Mouse (Mus musculus): Measurements from ENCODE around the gene Mlf2.
A peak's percentile ranks its signal among the peaks of the same experiment; 100 is the strongest.
"Not testable (repeated sequence)": the region's sequence is repeated elsewhere in the genome, so short reads cannot be mapped to it uniquely, and the experiment has no call there.

Gene Mlf2

DNA sequence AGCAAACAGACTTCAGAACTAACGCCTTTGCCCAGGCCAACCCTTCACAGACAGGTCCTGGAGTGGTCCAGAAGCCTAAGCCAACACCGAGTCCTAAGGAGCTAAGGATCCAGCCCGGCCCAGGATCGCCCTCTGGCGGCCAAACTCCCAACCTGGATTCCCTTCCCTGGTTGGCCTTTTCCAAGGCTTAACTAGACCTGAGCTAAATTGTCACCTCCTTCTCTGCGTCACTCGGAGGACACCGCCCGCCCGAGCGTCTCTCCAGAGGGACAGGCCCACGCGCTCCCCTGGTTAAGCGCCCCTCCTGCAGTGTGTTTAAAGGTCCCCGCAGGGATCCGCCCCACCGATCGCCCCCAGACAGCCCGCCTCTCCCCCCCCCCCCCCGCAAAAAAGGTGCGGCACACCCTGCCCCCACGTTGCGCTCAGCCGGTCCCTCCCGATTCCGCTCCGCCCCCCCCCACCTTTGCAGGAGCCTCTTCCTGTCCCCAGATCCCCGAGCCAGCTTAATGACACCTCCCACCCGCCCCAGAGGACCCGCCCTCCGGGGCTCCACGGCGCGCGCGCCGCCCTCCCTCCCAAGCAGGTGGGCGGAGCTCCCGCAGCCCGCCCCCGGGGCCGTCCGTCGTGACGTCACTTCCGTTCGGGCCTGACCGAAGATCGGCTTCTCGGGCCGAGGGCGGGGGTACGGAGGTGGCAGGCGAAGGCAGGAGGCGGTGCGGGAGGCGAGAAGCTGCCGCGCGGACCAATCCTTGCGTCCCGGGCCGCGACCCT, at the start of gene Mlf2:
Mlf2 (plus strand) TSS at position 633 of the 771 bp plus-strand sequence.
- peak; percentile 96 for DNase-seq (ENCODE audit: low spot score)

DNA sequence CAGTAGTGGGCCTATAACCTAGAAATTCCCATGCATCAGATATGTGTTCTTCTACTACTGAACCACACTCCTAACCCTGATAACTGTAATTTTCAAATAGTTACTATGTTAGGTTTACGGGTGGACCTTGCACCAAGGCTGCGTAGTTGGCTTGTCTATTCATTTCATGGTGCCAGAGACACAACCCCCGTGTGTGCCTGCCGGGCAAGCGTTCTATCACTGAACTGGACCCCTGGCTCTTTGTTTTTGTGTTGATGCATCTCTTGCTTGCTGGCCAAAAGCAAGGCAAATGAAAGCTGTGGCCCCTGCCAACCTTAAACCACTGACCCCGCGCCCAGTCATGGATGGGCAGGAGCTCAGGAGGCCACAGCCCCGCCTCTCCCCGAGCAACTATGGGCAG, 49.4 kb upstream of the Mlf2 start:
- no peak for DNase-seq (ENCODE audit: low spot score)

DNA sequence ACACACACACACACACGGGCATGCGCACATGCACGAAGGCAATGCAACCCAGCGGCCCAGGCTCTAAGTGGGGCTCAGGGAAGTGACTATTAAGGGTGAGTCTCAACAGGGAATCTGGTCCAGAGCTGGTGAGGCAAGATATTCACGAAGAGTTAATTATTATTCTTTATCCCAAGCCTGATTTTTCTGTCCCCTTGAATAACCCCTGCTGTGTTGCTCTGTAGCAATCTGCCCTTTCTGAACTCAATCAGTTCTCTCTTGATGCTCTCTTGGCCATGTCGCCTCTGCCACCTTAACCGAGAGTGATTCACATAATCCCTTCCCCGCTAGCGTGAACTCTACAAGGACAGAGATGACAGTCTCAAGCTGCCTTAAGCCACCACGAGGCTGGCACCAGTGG, 47.8 kb upstream of the Mlf2 start:
- no peak for DNase-seq (ENCODE audit: low spot score)

DNA sequence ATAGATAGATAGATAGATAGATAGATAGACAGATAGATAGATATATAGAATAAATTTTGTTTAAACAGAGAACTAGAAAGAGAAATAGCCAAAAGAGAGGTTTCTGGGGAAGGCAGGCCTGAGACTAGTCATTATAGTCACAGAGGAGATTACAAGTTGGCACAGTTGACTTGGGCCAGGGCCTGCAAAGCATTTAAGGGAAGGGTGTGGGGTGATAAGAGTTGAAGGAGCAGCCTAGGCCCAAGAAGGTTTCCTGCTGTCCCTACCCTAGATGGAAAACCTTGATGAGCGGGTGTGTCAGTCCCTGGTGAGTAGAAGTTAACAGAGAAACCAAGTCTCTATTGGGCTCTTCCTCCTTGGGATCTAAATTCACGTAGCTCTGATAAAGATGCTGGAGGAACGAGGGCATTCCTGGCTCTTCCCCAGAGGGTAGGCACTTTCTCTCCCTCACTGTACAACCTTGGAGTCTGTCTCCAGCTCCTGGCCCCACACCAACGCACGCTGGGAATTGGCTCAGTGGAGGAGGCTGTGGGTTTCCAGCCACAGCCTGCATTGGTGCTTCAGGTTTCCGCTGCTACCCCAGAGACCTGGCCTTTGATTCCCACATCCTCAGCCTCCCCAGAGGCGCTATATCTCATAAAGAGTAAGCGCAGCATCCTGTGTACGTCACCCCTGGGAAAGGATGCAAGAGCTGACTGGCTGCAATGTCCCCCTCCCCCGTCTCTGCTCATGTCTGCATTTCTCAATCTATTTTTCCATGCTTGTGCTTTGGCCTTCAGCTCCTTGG, 46.3 kb upstream of the Mlf2 start:
- no peak for DNase-seq (ENCODE audit: low spot score)

DNA sequence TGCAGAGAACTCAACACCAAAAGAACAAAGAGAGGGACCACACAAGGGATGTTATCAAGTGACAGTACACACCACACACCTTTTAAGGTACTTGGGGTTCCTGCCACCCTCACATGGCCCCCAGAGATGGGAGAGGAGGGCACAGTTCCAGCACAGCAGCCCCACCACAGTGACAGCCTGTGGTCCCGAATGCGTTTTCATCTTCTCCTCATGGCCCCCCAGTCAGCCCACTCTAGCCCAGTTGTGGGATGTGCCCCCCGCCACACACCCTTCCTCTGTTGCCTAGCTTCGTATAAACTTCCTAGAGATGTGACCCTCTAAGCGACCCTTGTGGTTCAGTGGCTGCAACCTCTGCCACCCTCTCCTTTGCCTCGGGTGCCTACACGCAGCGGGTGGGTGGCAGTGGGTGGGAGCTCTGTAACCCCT, 45.2 kb upstream of the Mlf2 start:
- DNase-seq (ENCODE audit: low spot score), result no peak

DNA sequence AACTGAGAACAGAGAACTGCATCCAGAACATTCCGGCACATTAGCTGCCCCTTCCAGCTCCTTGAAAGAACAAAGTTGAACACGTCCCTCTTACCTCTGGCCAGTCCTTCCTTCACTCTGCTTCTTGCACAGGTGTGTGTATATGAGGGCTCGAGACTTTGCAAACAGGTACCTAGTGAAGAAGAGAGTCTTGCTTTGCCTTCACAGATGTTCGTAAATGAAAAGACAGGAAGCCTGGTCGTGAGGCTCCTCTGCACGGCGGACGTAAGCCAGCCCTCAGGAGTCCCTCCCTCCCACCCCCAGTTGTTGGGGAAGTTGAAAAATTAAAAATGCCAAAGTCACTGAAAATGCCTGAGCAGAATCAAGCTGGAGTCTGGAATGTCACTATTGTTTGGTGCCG, 43.2 kb upstream of the Mlf2 start, which contains the start of gene Cd4:
Cd4 (minus strand) TSS at position 236 of the 400 bp plus-strand sequence.
- no peak for DNase-seq (ENCODE audit: low spot score)

DNA sequence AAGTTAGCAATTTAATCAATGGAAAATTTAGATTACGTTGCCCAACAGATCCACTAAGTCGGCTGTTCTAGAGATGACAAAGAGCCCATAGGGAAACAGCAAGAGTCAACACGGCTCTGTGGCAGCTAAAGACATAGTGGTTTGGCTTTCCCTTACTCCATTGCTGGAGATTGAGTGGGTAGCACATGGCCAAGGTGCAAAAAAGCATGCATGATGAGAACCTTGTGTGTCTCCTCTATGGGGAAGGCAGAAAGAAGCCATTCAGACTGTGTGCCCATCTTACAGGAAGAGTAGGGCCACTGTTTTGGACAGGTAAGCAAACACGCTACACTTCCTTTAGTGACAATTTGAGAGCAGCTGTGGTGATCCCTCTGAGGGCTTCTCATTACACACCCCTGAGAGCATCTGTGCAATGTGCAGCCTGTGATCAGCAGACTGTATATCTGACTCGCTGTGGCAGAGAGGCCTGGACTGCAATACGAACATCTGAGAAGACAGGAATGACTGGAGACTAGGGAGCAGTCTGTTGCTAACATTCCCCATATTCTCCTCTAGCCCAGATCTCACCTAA, 42.5 kb upstream of the Mlf2 start:
- DNase-seq (ENCODE audit: low spot score), result no peak

DNA sequence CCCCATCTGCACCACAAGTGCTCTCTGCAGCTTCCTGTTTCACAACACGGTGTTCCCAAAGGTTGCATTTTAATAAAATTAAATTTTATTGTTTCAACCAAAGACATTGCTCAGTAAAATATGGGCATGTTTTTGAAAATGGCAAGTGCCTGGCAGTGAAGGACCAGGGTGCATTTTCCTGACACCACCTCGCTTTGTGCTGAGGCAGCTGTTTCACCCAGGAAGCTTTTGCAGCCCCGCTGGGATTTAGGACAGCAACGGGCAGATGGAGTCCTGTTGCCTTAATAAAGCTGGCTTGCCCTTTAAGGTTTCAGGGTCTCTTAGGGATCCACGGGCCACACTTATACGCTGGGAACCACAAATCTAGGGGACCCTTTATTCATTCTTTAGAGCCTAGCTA, 40.2 kb upstream of the Mlf2 start:
- no peak for DNase-seq (ENCODE audit: low spot score)

DNA sequence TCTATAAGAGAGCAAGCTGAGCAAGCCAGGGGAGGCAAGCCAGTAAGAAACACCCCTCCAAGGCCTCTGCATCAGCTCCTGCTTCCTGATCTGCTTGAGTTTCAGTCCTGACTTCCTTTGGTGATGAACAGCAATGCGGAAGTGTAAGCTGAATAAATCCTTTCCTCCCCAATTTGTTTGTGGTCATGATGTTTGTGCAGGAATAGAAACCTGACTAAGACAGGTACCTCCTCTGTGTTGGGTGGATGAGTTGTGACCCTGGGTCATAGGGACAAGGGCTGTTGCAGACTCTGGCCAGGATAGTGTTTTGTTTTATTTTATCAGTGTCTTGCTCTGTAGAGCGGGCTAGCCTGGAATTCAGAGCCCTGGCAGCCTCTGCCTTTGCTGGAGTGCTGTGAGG, 37.1 kb upstream of the Mlf2 start:
- not testable (repeated sequence) for DNase-seq (ENCODE audit: low spot score)

DNA sequence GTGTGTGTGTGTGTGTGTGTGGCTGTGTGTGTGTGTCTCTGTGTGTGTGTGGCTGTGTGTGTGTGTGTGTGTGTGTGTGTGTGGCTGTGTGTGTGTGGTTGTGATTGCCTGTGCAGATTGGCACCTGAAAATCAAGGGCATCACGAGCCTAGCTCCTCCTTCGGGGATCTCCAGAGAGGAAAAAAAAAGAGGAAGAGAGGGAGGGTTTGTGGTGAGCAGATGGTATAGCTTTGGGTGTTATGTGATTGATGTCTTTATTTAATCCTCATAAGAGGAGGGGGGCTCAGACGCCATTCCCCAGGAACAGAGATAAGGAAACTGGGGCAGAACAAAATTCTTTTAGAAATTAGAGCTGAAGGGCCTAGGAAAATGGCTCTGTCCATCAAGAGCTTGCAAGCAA, 32.8 kb upstream of the Mlf2 start:
- no peak for DNase-seq (ENCODE audit: low spot score)

DNA sequence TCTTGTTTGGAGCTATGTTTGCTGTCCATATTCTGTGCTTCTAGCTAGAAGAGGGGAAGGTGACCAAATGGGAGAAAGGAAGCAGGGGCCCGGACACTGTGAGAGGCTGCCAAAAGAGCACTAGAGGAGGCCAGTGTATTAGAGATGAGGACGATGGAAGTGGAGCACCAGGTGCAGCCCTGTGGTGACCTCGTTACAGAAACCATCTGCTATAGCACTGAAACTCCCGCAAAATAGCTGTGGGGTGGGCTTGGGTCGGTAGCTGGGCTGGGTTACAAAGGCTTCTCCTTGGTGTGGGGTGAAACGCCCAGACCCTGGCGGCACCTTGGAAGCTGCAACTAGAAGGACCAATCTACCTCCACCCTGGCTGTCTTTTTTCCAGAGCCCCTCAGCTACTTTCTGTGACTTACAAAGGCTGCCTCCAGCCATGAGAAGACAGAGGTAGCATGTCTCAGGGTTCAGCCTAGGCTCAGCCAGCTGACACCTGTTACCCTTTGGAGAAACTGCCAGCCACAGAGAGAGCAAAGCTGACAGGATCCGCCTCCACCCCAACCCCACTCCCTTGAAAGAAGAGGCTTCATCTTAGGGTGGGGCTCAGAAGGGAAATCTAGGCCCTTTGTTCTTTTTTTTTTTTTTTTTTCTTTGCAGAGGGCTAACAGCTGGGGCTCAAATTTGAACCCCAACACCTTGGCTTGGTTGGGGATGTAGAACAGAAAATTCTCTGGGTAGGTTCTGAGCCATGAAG, 31.0 kb upstream of the Mlf2 start:
- DNase-seq (ENCODE audit: low spot score), result no peak

DNA sequence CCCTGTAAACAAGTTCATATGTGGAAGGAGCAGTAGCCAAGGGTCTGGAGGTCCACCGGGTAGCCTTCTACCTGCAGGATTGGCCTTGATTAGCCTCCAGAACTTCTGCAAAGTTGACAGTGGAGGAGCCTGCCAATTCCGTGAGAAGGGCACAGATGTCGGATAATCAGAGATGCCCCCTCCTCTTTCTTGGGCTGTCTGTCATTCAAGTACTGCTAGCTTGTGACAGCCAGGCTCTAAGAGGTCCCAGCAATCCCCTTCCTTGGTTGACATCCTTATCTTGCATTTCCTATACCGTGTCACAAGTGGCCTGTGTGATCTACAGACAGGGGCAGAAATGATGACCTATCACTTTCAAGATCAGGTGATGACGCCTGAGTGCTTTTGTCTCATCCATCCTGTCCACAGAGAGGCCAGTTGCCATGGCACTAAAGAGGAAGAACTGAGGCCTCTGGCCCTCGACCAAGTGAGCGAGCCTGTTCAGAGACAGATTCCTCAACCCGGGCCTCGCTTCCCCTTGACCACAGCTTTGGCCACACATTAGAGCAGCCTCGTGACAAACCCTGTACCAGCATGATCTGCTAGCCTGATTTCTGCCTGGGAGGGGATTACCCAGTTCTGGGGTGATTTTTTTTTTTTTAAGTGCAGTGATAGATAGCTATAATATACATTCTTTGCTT, 30.2 kb upstream of the Mlf2 start:
- DNase-seq (ENCODE audit: low spot score), result no peak

DNA sequence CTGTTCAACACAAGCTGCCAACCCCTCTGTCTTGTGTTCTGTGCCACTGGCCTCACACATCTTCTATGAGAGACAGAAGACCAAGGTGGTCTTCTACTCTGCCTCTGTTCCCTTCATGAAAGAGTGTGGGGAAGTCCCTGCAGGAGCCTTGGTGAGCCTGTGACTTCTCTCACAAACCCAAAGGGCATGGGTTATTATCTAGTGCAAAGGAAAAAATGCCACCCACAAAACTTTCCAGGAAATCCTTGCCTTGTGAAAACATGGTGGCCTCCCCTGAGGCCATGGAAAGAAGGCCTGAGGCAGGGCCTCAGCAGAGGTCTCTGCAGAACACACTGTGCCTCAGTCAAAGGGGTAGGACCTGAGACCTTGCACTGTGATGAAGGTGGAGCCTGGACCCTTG, 29.3 kb upstream of the Mlf2 start:
- no peak for DNase-seq (ENCODE audit: low spot score)

DNA sequence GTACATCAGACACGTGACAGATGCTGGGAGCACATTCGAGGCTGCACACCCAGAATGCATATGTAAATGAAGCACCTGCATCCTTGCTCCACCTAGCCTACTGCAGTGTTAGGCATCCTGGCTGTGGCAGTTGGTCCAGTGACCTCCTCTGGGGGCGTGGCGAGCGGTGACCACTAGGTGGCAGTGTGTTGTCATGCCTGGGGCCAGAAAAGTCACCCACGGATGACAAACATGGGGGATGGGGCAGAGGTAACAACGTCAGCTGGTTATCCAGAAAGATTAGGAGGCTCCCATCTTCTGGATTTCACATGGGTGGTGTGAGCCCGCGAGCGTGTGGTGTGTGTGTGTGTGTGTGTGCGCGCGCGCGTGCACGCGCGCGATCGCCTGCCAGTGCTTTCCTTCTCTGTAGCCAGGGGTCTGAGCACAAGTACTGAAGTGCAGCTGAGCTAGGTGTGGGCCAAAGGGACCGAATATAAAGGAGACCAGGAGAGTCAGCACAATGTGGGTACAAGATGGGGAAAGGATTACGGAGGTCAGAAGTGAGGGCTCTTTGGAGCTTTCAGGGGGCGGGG, 27.5 kb upstream of the Mlf2 start:
- DNase-seq (ENCODE audit: low spot score), result peak; percentile 87

DNA sequence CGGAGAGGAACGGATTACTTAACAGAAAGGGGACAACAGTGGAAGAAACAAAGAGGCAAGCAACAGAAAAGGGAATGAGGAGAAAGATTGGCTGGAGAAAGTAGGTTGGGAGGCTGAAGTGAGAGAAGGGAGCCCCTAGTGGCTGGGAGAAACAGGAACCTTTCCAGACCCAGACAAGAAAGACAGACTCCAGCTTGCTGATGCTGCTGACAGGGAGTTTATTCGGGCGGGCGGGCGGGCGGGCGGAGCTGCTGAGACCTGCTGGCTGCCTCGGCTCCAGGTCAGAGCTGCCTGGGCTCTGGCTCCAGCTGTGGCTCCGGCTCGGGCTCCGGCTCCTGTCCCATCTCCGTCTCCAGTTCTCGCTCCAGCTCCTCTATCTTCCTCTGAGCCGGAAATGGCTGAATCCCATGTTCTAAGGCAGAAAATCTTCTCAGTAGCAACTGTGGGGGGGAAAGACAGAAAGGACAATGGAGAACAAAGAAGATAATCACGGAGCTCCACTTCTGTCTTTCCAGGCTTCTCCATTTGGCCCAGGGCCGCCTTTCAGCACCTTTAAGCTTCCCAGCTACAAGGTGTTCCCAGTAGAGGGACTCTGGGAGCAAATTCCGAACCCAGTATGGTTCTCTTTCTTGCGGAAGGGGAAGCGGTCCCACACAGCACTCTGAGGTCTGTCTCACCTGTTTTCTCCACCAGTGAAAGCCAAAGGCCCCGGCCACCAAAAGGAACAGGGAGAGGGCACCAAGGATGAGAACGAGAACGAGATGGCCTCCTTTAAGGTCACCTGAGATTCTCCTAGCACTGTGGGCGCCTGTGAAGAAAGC, 26.8 kb upstream of the Mlf2 start:
- DNase-seq (ENCODE audit: low spot score), result peak; percentile 70

DNA sequence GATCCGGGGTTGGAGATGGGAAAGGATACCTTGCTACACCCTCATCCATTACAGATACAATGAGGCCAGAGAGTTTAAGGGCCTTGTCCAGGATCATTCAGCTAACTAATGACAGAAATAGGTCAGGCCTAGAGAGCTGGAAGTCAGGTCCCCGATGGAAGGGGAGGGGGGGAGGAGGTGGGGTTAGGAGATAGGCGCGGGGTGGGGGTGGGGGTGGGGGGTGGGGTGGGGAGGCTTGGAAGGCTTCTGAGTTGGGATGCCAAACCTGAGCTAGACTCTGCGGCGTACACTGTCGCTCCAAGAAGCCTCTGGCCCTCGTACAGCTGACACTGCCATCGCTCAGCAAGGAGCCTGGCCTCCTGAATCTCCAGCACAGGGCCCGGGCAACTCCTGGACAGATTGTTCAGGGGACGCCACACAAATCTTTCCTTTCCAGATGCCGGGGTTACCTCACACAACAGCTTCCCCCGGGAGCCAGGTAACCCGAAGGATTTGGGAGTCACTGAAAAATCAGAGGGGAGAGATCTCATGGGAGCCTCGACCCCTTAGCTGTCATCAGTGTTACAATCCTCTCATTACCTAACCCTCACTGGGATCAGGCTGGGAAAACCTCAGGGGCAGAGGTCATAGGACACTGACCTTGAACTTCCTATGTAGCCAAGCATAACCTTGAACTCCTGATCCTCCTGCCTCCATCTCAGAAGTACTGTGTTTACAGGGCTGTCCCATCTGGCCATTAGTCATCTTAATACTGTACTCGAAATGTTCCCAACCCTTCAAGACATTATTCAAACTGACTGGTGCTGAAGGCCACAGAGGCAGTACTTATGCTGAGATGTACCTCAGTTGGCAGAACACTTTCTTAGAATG, 26.0 kb upstream of the Mlf2 start:
- DNase-seq (ENCODE audit: low spot score), result no peak

DNA sequence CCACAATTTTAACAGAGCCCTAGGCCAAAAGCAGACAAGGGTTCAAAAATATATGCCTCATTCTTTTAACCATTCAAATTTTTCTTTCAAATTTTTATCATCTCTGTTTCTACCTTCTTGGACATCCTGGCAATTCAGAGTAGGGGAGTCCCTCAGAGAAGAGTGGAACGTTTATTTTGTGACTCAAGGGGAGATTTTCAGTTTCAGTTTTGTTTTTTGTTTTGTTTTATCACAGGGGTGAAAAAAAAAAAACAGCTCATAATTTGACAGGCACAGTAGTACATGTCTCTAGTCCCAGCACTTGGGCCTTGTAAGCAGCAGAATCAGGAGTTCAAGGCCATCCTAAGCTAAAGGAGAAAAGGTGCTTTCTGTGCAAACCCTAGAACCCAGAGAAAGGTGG, 23.4 kb upstream of the Mlf2 start:
- no peak for DNase-seq (ENCODE audit: low spot score)

DNA sequence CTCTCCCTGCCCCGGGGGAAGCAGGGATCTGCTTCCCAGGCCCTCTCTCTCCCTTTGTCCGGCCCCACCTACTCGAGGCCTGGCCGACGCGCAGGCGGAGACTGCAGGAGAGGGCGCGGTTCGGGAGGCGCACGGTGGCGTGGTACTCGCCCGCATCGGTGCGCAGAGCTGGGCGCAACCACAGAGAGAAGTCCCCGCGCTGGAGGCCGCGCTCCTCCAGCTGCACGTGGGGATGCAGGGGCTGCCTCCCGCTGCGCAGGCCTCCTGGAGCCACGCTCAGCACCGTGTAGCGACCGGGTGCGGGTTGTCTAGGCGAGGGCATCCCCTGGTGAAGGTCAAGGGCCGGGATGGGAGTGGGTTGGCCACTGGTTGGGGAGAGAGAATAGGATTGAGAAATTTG, 21.2 kb upstream of the Mlf2 start:
- no peak for DNase-seq (ENCODE audit: low spot score)

DNA sequence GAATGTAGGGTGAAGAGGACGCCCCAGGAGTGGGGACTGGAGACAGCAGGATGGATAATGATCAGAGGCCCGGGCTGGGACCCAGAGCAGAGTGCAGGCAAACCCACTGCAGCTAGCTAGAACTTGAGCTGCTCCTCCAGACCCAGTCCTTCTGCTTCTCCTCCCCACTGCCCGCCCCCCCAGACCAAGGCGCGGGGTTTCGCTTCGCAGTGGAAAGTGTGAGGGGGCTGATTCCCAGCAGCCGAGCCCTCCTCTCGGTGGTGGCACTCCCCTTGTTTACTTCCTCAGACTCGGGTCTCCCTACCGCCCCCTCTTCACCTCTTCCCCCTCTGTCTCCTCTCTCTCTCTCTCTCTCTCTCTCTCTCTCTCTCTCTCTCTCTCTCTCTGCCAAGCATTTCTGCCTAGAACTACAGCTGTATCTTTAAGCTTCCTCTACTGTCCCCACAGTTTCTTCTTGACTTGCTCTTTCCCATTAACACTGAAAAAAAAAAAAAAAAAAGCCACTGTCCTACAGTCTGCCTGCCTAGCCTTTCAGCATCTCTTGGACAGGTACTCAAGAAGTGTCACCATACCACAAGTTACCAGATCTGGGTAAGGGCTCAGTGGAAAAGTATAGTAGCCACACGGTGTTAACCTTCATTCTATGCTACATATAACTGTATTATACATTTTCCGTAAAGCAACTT, 19.5 kb upstream of the Mlf2 start, which contains the start of gene Lag3:
Lag3 (minus strand) TSS at position 173 of the 686 bp plus-strand sequence.
- DNase-seq (ENCODE audit: low spot score), result no peak

Data from testis, postnatal 14 days (tissue).